Mouse (Mus musculus) gastrocnemius, postnatal 4 days (tissue): ENCODE data around the gene Fmod. TPM values are rescaled to one million over a fixed set of nuclear protein-coding genes. Genes with fewer than 3 reads are reported as not detected.

Experiments
- DNase-seq, 2 experiments: peaks; one replicate each; pipeline ENCODE4 v3.0.0; 2021 to 2022; ENCODE audit warnings: low spot score in 2 of 2, mixed read lengths in 2 of 2
- total RNA-seq, 2 experiments: library from RNA; stranded (reverse); gene quantifications; 2 replicates each; pipeline ENCODE4 v1.2.3; 2021

Gene Fmod
- total RNA-seq, 2 experiments from 2014 or later = 108 to 184 TPM

GRCm38 (mm10) chr1:134093771-134094526 lies 56.9 kb downstream of the Fmod start:
- no peak for DNase-seq

GRCm38 (mm10) chr1:134095033-134095612 lies 58.1 kb downstream of the Fmod start:
- DNase-seq = no peak

- DNase-seq = no peak
These were observed 58.7 kb downstream of the Fmod start for GRCm38 (mm10) chr1:134095721-134096120.

GRCm38 (mm10) chr1:134096264-134096934 lies 59.3 kb downstream of the Fmod start:
- no peak for DNase-seq

- DNase-seq = no peak
These were observed 60.2 kb downstream of the Fmod start for GRCm38 (mm10) chr1:134097080-134097855.

Other genes with a start within 250 kb of the Fmod start
- gene Atp2b4, start 236.2 kb upstream of the Fmod start, total RNA-seq = 10 to 100 TPM; 44.7 to 48.8 TPM
- gene Optc, start 129.3 kb upstream of the Fmod start, total RNA-seq = under 1 TPM; 0.22 to 0.49 TPM
- gene Prelp, start 115.8 kb upstream of the Fmod start, total RNA-seq = 10 to 100 TPM; 25.2 to 27.4 TPM
- gene Btg2, start 41.9 kb downstream of the Fmod start, total RNA-seq = 10 to 100 TPM; 22.4 to 26.7 TPM
- under 1 TPM; 0.16 to 0.27 TPM for gene Chit1, start 74.0 kb downstream of the Fmod start, total RNA-seq
- gene Chil1, start 144.9 kb downstream of the Fmod start, total RNA-seq = 10 to 100 TPM in 1 of 2 experiments, 1 to 10 TPM in 1; 9.7 to 12.8 TPM
- gene Mybph, start 156.2 kb downstream of the Fmod start, total RNA-seq = 10 to 100 TPM; 64.5 to 81.3 TPM
- gene Adora1, start 198.2 kb downstream of the Fmod start, total RNA-seq = under 1 TPM; 0.61 to 0.78 TPM